Mouse (Mus musculus): ENCODE data around the gene Obp2b. TPM values are rescaled to one million over a fixed set of nuclear protein-coding genes. Genes with fewer than 3 reads are reported as not detected.
"Not testable (repeated sequence)": the region's sequence is repeated elsewhere in the genome, so short reads cannot be mapped to it uniquely, and the experiment has no call there.

Gene Obp2b
- polyA plus RNA-seq (2016; fragmentation: Nextera tagmentation; extraction: Ambion mirVana), result not detected in 2 replicates

GRCm38 (mm10) chr2:25736709-25737108, at the start of gene Obp2b:
Gene Obp2b (plus strand): TSS chr2:25737009.
- not testable (repeated sequence) for H3K9ac ChIP-seq; H3K4me3 ChIP-seq; ATAC-seq (ENCODE audit: low FRiP score); H3K27ac ChIP-seq; H3K36me3 ChIP-seq; H3K4me1 ChIP-seq; H3K4me2 ChIP-seq (replicated peaks); H3K9me3 ChIP-seq (replicated peaks); H3K27me3 ChIP-seq
- WGBS, result 84% methylated on average over 3 of the region's 3 CpGs

GRCm38 (mm10) chr2:25694605-25695004, 42.2 kb upstream of the Obp2b start:
- H3K27ac ChIP-seq, result no peak overlapping the region
- no peak overlapping the region for H3K4me2 ChIP-seq (replicated peaks)
- no peaks in the 10 kb centered on the region for H3K9me3 ChIP-seq (replicated peaks)
- no peaks in the 10 kb centered on the region for H3K36me3 ChIP-seq
- H3K4me3 ChIP-seq, result no peak overlapping the region
- no peaks in the 10 kb centered on the region for H3K27me3 ChIP-seq
- no peak overlapping the region for H3K9ac ChIP-seq
- no peaks in the 10 kb centered on the region for H3K4me1 ChIP-seq
- no peak for ATAC-seq (ENCODE audit: low FRiP score)

GRCm38 (mm10) chr2:25696951-25697350, 39.9 kb upstream of the Obp2b start:
- ATAC-seq (ENCODE audit: low FRiP score), result no peak
- Histone ChIP-seq H3K4me3 (no peak overlapping the region), H3K9ac (no peak overlapping the region), H3K9me3 (replicated peaks) (no peaks in the 10 kb centered on the region), H3K27me3 (no peaks in the 10 kb centered on the region), H3K4me2 (replicated peaks) (no peak overlapping the region), H3K36me3 (no peaks in the 10 kb centered on the region), H3K4me1 (no peaks in the 10 kb centered on the region), H3K27ac (no peak overlapping the region)
- 69% methylated on average over 4 of the region's 4 CpGs for WGBS

- no peaks in the 10 kb centered on the region for H3K4me1 ChIP-seq
- no peak overlapping the region for H3K4me2 ChIP-seq (replicated peaks)
- no peaks in the 10 kb centered on the region for H3K36me3 ChIP-seq
- H3K27me3 ChIP-seq, result no peaks in the 10 kb centered on the region; the same call in 1 of the 2 replicates
- H3K9ac ChIP-seq, result no peak overlapping the region
- no peaks in the 10 kb centered on the region for H3K9me3 ChIP-seq (replicated peaks)
- H3K27ac ChIP-seq, result no peak overlapping the region
- no peak overlapping the region for H3K4me3 ChIP-seq
- WGBS, result 74% methylated on average over 2 of the region's 2 CpGs
- no peak for ATAC-seq (ENCODE audit: low FRiP score)
Observed at GRCm38 (mm10) chr2:25698696-25699095, 38.1 kb upstream of the Obp2b start.

- H3K4me1 ChIP-seq; H3K9me3 ChIP-seq (replicated peaks); H3K27me3 ChIP-seq; H3K36me3 ChIP-seq; H3K27ac ChIP-seq; H3K9ac ChIP-seq; ATAC-seq (ENCODE audit: low FRiP score); H3K4me3 ChIP-seq; H3K4me2 ChIP-seq (replicated peaks): not testable (repeated sequence)
- 82% methylated on average over 3 of the region's 3 CpGs for WGBS
Observed at GRCm38 (mm10) chr2:25699743-25700142, 37.1 kb upstream of the Obp2b start, which contains the start of gene Obp2a. Gene Obp2a (plus strand): TSS chr2:25700043.

GRCm38 (mm10) chr2:25701001-25701400, 35.8 kb upstream of the Obp2b start:
- H3K4me2 ChIP-seq (replicated peaks), result no peak overlapping the region
- no peaks in the 10 kb centered on the region for H3K4me1 ChIP-seq
- H3K9ac ChIP-seq, result no peak overlapping the region
- no peak for ATAC-seq (ENCODE audit: low FRiP score)
- H3K4me3 ChIP-seq, result no peak overlapping the region
- H3K36me3 ChIP-seq, result no peaks in the 10 kb centered on the region
- H3K9me3 ChIP-seq (replicated peaks), result no peaks in the 10 kb centered on the region
- 87% methylated on average over 5 of the region's 5 CpGs for WGBS
- no peaks in the 10 kb centered on the region; the same call in 1 of the 2 replicates for H3K27me3 ChIP-seq
- H3K27ac ChIP-seq, result no peak overlapping the region

- 87% methylated on average over 4 of the region's 4 CpGs for WGBS
- peaks cover 9% of the 10 kb centered on the region for H3K4me1 ChIP-seq
- no peaks in the 10 kb centered on the region; the same call in 1 of the 2 replicates for H3K27me3 ChIP-seq
- ATAC-seq (ENCODE audit: low FRiP score), result no peak
- H3K9me3 ChIP-seq (replicated peaks), result no peaks in the 10 kb centered on the region
- H3K36me3 ChIP-seq, result no peaks in the 10 kb centered on the region
- H3K4me3 ChIP-seq, result no peak overlapping the region
- no peak overlapping the region for H3K27ac ChIP-seq
- H3K9ac ChIP-seq, result no peak overlapping the region
- no peak overlapping the region for H3K4me2 ChIP-seq (replicated peaks)
Observed at GRCm38 (mm10) chr2:25703706-25704105, 33.1 kb upstream of the Obp2b start.

- H3K36me3 ChIP-seq, result 0 out of 2 replicates have a peak, but pooled peaks cover 3% of the 10 kb centered on the region
- peak within 1 kb of the TSS; percentile 62 for H3K4me2 ChIP-seq (replicated peaks)
- no peaks in the 10 kb centered on the region; the same call in 1 of the 2 replicates for H3K27me3 ChIP-seq
- peak within 1 kb of the TSS; percentile 89 for H3K27ac ChIP-seq
- ATAC-seq (ENCODE audit: low FRiP score), result peak; percentile 95
- no peaks in the 10 kb centered on the region for H3K9me3 ChIP-seq (replicated peaks)
- peak within 1 kb of the TSS; percentile 88 for H3K9ac ChIP-seq
- H3K4me1 ChIP-seq, result peaks cover 14% of the 10 kb centered on the region
- under 1% methylated on average over 76 of the region's 78 CpGs for WGBS
- peak within 1 kb of the TSS; percentile 86 for H3K4me3 ChIP-seq
Observed at GRCm38 (mm10) chr2:25706643-25707481, 29.9 kb upstream of the Obp2b start, which contains the start of gene Bmyc. Gene Bmyc (plus strand): TSS chr2:25706739.

- no peak overlapping the region for H3K4me3 ChIP-seq
- no peak overlapping the region for H3K27ac ChIP-seq
- 0 out of 2 replicates have a peak, but pooled peaks cover 3% of the 10 kb centered on the region for H3K36me3 ChIP-seq
- H3K9ac ChIP-seq, result no peak overlapping the region
- 82% methylated on average over 2 of the region's 2 CpGs for WGBS
- no peaks in the 10 kb centered on the region; the same call in 1 of the 2 replicates for H3K27me3 ChIP-seq
- H3K4me2 ChIP-seq (replicated peaks), result peak overlapping the region; percentile 62
- peaks cover 14% of the 10 kb centered on the region for H3K4me1 ChIP-seq
- ATAC-seq (ENCODE audit: low FRiP score), result no peak
- H3K9me3 ChIP-seq (replicated peaks), result no peaks in the 10 kb centered on the region
Observed at GRCm38 (mm10) chr2:25708121-25708520, 28.7 kb upstream of the Obp2b start.

GRCm38 (mm10) chr2:25709056-25709455, 27.8 kb upstream of the Obp2b start:
- not testable (repeated sequence) for H3K27ac ChIP-seq; ATAC-seq (ENCODE audit: low FRiP score); H3K9ac ChIP-seq; H3K4me3 ChIP-seq; H3K27me3 ChIP-seq; H3K9me3 ChIP-seq (replicated peaks); H3K4me2 ChIP-seq (replicated peaks); H3K36me3 ChIP-seq
- H3K4me1 ChIP-seq, result peaks cover 14% of the 10 kb centered on the region
- WGBS, result 96% methylated on average over 1 of the region's 1 CpGs

GRCm38 (mm10) chr2:25709791-25710190, 27.0 kb upstream of the Obp2b start:
- peaks cover 14% of the 10 kb centered on the region for H3K4me1 ChIP-seq
- H3K9ac ChIP-seq; H3K4me2 ChIP-seq (replicated peaks); ATAC-seq (ENCODE audit: low FRiP score); H3K27me3 ChIP-seq; H3K27ac ChIP-seq; H3K36me3 ChIP-seq; H3K4me3 ChIP-seq; H3K9me3 ChIP-seq (replicated peaks): not testable (repeated sequence)
- WGBS, result 80% methylated on average over 2 of the region's 2 CpGs

GRCm38 (mm10) chr2:25711641-25712040, 25.2 kb upstream of the Obp2b start:
- not testable (repeated sequence) for H3K27ac ChIP-seq; ATAC-seq (ENCODE audit: low FRiP score); H3K9me3 ChIP-seq (replicated peaks); H3K36me3 ChIP-seq; H3K4me3 ChIP-seq; H3K4me2 ChIP-seq (replicated peaks); H3K27me3 ChIP-seq; H3K9ac ChIP-seq
- H3K4me1 ChIP-seq, result peaks cover 14% of the 10 kb centered on the region
- WGBS, result 31% methylated on average over 3 of the region's 3 CpGs

GRCm38 (mm10) chr2:25717222-25717621, 19.6 kb upstream of the Obp2b start:
- ATAC-seq (ENCODE audit: low FRiP score), result no peak
- Histone ChIP-seq H3K9ac (no peak overlapping the region), H3K27me3 (no peaks in the 10 kb centered on the region), H3K4me2 (replicated peaks) (no peak overlapping the region), H3K27ac (no peak overlapping the region), H3K9me3 (replicated peaks) (no peaks in the 10 kb centered on the region), H3K4me3 (no peak overlapping the region), H3K4me1 (no peaks in the 10 kb centered on the region), H3K36me3 (no peaks in the 10 kb centered on the region)

All from hindbrain, embryonic 12.5 days (tissue).